Mouse (Mus musculus): ENCODE data around the gene Col5a1.

Gene Col5a1

DNA sequence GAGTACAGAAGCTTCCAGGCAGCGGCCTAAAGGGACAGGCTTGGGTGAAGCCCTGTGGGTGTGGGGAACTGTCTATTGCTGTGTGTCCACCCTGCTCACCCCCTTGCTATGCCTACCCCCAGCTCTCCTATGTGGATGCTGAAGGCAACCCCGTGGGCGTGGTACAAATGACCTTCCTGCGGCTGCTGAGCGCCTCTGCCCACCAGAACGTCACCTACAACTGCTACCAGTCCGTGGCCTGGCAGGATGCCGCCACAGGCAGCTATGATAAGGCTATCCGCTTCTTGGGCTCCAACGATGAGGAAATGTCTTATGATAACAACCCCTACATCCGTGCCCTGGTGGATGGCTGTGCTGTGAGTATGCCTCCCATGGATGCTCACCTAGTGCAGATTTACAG lies 146.2 kb downstream of the Col5a1 start:
- DNase-seq (ENCODE audit: low spot score in 2 of 2): no peak

DNA sequence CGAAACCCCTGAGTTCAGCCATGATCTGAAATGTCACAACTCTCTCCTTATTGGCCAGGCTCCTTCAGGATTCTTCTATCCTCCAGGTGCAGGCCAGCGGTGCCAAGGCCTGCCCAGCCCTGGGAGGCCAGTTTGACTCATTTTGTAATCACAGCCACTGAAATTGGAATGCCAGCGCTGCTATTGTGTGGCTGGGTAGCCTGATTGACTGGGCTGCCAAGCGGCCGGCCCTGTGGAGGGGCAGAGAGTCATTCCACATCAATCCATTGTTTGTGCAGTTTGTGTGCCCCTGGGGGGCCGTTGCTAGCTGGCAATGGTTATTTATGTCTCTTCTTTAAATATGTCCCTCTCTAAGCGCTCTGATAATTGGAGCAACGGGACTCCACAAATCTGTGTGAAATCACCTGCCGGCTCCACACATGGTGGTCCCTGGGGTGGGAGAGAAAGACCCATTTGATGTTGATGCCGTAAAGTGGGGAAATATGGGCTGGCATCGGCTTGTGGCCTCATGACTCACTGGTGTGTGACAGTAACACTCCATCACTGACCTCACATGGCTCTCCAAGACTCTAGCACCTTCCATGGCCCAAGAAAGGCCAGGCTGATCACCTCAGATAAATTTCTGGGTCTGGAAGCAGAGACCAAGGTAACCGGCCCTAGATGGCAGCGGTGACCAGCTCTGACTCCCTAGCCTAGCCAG lies 147.9 kb downstream of the Col5a1 start:
- no peak for DNase-seq (ENCODE audit: low spot score in 2 of 2)

DNA sequence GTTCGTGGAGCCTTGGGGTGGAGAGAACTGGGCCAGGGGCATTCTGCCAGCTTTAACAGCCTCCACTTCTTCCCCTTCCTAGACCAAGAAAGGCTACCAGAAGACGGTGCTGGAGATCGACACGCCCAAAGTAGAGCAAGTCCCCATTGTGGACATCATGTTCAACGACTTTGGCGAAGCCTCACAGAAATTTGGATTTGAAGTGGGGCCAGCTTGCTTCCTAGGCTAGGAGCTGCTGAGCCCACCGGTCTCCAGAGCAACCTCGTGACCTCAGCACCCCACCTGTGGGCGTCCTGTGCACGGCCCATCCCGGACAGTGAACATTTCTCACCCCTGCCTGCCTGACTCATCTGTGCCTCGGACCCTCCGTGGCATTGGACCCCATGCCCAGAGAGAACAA lies 150.6 kb downstream of the Col5a1 start:
- DNase-seq (ENCODE audit: low spot score in 2 of 2): no peak

DNA sequence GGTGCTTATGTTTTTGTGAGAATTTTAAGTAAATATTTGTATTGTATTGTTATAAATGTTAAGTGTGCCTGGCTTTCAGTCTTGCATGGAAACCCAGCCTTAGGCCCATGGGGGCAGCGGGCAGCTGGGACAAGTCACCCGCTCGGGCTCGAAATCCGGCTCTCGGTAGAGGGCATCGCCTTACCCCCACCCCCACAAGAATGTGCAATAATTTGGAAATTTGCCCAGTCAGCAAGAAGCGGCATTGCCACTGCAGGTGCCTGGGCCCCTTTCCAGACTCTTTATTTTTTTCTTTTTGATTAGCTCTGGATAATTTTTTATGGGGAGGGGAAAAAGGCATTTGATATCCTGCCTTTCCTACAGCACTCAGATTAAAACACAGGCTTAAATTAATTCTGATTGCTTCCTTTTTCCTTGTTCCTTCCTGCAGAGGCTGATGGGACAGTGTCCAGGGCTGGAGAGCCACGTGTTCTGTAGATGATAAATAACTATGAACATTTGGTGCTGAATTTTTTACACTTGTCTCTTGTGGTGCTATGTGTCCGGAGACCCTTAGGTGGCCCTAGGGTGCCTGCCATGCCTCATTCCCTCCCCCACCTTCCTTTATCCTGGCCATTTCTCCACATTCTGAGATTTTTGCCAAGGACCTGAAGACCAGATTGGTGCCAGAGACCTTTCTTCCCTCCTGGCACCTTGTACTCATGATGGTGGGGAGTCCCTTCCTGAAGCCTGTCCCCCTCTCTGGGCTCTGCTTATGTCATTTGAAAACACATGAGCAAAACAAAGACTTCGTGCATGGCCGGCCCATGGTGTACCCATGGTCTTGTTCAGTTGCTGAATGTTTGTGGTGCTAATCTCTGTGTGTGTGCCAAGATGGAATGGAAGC lies 151.5 kb downstream of the Col5a1 start:
- no peak for DNase-seq (ENCODE audit: low spot score in 2 of 2)

DNA sequence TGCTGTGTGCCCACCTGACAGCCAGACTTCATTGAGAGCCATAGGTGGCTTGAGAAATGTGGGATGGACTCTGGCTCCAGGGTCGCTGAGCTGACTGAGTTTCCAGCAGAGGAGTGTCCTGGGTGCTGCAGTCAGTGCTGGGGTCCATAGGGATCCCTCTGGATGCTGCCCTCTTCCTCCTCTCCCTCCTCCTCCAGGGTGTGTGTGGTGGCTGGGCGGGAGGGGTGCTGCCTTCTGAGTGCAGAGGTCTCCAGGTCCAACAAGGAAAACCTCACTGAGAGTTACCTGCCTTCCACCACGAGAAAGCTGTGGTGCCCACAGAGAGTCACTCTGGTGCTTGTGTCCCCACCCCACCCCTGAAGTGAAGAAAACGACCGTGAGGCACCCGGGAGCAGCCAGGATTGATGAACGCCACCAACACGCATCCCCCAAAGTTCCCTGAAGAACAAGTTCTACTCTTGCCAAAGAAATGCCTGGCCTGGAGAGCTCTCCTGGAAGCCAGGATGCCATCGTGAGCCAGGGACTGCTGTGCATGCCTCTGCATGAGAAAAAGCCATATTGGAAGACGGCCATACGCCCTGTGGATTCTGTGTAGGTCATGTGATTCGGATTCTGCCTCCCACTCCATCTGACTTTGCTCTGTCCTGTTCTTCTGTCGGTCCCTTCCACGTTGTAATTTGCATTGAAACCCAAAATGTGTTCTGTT lies 152.3 kb downstream of the Col5a1 start:
- peak in 1 of 2 experiments; percentile 38 for DNase-seq (ENCODE audit: low spot score in 2 of 2)

DNA sequence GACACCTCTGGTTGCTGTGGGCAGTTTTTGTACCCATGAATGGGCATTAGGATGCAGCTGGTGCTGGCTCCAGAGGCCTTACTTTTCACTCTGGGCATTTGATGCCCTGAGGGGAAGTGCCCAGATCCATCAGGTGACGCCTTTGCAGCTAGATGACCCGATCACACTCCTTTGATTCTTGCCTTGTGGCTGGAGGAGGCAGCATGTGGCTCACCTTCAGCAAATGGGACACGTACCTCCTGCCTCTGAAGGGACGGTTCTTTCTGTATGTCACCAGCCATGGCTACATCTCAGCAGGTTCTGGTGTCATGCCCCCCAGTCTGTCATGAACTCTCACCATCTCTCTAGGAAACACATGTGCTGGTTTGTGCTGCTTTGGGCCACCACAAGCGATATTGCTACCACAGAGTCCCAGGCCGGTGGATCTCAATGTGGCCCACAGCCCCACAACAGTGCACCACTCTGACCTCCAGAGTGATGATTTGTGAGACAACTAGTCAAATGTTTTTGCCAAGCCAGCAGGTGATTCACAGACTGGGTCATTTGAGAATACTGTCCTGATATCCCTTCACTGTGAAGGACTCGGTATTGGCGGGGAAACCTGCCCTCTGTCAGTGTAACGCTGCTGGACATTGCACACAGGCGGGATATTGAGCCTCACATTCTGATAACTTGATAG lies 153.6 kb downstream of the Col5a1 start:
- no peak for DNase-seq (ENCODE audit: low spot score in 2 of 2)

DNA sequence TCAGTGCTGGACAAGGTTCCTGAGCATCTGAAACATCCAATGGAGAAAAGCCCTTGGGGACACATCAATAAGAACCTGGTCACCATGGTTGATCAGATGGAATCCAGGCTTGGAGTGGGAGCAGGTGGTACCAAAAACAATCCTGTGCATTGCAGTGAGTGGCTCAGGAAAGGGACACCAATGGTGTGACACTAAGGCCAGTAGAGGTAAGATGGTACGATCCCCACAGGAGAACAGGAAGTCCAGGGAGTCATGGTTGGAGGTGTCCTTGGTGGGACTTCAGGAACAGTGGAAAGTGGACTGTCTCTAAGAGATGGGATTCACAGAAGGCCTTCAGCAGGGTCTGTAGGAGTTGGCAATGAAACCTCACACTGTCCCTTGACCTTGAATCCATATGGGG lies 154.2 kb downstream of the Col5a1 start:
- DNase-seq (ENCODE audit: low spot score in 2 of 2): no peak

DNA sequence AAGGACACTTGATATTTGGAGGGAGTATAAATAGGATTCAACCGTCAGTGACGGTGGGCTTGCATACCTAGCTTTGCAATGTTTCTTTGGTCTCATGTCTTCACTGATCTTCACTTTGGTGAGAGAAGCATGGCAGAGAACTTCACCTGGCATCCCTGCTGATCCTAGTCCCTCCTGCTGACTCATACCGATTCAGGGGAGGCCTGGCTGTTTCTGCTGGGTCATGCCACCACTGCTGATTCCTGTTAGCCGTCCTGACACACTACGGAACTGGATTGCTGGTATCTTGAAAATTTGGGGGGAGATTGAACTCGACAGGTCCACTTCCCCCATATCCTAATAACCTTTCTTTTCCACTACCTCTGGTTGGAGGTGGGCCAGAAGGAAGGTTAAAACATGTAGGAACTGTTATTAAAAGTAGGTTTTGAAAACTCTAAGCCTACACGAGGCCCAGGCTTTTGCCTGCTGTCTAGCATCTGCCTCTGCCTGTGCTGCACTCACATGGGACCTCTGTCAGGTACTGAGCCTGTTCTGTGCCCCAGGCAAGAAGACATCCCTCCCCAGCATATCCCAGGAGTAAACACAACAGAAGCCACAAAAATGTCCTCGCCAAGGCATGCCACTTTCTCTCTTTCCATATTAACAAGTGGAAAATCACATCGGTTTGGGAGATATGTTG lies 158.8 kb downstream of the Col5a1 start:
- DNase-seq (ENCODE audit: low spot score in 2 of 2): no peak

DNA sequence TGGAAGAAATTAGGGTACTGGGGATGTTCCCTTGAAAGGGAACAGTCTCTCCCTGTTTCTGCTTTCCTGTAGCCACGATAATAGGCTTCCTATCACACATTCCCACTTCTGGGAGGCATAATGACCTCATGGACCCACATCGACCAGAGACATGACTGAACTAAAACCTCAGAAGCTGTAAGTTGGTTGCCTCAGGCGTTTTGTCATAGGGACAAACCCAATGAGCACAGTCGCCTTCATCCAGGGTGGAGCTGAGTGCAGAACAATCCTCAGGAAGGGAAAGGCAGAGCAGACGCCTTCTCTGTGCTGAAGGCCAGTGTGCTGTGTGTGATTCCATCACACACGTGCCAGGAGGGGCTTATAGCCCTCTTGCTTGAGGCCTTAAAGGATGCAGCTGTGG lies 160.1 kb downstream of the Col5a1 start:
- DNase-seq (ENCODE audit: low spot score in 2 of 2): no peak

DNA sequence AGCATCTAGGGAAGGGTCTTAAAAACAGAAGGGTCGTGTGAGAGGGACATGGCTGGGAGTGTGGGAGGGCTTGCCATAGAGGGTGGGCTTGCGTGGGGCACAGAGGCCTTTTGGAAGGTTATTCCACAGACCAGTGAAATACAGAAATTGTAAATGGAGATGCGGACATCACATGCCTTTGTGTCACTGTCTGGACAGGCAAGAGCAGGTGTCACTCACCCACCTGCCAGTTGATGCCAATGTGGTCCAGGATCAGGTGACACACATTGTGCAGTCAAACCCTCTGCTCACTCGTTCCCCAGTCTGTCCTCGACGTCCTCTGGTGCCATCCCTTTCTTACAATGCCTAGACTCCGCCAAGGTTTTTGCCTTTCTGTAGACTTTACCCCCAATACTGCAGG lies 160.9 kb downstream of the Col5a1 start:
- DNase-seq (ENCODE audit: low spot score in 2 of 2): no peak

DNA sequence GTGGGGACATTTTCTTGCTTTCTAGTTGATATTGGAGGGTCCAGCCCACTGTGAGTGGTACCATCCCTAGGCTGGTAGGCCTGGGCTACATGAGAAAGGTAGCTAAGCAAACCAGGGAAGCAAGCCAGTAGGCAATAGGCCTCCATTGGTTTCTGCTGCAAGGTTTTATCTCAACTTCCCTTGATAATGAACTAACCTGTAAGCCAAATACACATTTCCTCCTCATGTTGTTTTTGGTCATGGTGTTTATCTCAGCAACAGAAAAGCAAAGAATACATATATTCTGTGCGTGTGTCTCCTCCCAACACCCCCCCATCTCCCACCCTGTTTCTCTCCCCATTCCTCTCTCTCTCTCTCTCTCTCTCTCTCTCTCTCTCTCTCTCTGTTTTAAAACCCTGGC lies 173.7 kb downstream of the Col5a1 start:
- DNase-seq (ENCODE audit: low spot score in 2 of 2): no peak

DNA sequence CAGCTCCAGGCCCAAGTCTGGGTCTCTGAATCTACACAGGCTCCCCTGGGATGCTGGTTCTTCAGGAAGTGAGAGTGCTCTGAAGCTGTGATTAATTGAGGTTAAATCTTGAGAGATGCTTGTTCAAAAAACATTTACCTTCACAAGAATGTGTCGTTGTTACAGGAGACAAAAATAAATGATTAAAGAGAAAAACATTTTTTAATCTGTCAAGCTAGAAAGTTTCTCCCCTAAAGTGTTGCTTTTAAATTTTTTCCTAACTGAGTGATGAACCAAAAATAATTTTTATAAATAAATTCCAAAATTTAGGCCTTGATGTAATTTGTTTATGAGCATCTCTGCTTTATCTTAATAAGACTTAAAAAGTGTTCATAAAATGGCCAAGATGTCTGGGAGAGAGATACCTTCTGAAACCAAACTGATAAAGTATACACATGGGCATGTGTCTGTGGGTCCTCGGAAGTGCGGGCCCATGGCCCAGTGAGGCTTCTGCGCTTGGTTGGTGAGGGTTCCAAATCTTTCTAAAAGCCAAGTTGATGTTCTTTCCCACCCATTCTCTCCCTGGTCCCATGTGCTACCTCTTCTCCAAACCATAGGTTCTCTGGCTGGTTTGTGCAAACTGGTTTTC lies 177.6 kb downstream of the Col5a1 start:
- no peak for DNase-seq (ENCODE audit: low spot score in 2 of 2)

DNA sequence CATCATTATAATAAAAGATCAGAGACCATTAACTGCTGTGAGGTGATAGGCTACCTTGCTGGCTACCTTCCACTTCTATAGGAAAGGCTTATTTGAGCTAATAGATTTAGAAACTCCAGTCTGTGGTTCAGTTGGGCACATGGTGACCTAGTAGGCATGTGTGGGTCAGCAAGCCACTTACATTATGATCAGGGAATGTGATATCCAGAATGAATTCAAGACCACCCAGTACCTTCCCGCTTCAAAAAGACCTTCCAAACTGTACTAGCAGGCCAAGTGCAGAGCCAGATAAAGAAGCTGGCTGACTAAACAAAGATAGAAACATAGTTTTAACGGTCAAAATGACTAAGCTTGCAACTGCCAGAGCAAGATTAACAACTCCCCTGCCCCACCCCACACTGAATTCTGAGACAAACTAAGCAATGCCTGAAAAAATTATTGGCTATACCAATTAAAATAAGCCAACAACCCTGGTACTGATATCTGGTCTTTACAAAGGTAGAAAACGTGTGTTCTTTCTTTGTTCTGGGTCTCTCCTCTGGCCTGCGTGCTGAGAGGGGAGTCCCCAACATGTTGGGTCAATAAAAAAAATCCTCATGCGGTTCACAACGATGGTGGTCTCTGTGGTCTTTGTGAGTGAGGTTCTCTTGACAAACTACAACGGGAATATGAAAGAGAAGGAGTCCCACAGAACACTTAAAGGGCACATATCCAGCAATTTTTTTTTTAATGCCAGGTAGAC lies 178.3 kb downstream of the Col5a1 start:
- no peak for DNase-seq (ENCODE audit: low spot score in 2 of 2)

DNA sequence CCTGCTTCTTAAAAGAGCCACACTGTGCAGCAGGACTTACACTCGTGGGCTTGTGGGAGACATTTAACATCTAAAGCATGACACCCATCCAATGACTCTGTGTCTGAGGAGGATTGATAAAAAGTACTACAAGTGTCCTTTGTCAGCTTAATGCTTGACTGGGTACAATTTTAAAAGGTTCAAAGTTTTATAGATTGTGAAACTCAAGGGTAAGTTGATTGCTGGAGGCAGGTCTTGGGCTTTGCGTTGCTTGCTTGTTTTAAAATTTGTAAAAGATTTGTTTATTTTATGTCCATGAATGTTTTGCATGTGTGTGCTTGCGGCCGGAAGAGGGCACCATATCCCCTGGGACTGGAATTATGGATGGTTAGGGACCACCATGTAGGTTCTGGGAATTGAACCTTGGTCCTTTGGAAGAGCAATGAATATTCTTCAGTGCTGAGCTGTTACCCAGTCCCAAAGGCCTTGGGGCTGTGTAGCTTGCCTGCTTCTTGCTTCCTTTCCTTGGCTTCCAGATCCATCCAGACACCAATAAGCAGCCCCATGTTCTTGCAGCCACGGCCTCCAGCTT lies 178.9 kb downstream of the Col5a1 start:
- no peak for DNase-seq (ENCODE audit: low spot score in 2 of 2)

DNA sequence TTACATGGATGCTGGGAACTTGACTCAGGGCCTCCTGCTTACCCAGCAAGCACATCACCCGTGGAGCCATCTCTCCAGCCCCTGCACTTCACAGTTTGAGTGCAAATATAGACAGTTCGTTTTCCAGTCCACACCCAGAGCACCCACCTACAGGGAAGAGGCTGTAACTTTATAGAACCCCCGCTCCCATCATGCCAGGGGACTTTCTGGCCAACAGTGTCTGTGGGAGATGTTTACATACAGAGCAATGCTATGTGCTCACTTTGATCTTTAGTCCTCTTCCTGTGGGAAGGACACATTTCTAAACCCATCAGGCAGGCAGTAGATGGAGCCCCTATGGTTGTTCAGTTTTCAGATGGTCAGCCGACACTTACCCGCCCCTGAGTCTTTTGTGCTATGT lies 180.5 kb downstream of the Col5a1 start:
- DNase-seq (ENCODE audit: low spot score in 2 of 2): no peak

DNA sequence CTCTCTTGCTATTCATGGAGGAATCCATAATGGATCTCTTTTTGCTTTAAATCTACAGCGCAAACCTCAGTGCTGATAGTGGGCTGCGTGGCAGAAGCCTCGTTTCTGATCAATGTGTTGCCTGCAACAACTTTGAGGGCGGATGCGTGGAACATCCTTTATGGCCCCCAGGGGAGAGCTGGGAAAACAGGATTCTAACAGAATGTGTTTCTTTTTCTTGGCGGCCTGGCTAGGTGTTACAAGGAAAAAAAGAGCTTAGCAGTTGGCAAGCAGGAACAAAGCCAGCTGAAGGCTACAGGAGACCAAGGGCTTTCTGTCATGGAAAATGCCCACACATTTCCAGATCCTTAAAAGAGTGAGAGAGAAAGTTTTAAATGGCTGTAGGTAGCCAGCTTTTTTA lies 180.9 kb downstream of the Col5a1 start:
- peak; percentile 34 to 44 for DNase-seq (ENCODE audit: low spot score in 2 of 2)

DNA sequence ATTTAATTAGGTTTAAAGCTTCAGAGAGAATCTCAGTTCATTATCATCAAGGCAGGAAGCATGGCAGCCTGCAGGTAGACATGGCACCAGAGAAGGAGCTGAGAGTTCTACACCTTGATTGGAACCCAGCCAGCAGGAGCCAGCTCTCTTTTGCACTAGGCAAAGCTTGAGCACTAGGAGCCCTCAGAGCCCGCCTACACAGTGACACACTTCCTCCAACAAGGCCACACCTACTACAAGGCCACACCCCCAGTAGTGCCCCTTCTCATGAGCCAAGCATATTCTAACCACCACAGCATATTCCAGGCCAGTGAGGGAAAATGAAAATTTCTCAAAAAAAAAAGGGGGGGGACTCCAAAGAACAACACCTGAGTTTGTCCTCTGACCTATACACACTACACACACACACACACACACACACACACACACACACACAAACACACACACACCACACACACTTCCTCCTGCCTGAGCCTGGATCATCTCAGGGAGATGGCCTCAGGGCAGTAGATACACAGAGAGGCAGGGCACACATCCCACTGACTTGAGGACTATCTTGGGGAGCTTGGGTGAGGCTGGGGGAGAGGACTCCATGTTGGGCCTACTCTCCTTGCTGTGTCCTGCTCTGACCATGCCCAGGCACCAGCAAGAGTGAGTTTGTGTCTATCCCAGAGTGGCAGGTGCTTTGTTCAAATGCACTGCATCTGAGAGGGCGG lies 181.8 kb downstream of the Col5a1 start:
- no peak for DNase-seq (ENCODE audit: low spot score in 2 of 2)

DNA sequence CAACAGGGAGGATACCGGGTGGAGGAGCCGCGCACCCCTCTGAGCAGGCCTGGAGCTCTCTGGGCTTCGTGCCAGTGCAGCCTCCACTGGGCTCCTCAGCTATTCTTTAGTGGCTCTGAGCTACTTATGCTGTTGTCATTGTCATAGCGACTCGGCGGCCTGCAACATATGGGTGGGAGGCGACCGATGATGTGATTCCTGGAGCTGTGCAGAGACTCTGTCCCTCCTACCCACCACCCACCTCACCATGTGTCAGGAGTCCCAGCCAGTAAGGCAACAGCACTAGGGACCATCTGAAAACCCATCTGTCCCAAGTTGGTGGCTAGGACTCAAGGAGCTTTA lies 182.3 kb downstream of the Col5a1 start:
- DNase-seq (ENCODE audit: low spot score in 2 of 2): peak; percentile 79 to 88

DNA sequence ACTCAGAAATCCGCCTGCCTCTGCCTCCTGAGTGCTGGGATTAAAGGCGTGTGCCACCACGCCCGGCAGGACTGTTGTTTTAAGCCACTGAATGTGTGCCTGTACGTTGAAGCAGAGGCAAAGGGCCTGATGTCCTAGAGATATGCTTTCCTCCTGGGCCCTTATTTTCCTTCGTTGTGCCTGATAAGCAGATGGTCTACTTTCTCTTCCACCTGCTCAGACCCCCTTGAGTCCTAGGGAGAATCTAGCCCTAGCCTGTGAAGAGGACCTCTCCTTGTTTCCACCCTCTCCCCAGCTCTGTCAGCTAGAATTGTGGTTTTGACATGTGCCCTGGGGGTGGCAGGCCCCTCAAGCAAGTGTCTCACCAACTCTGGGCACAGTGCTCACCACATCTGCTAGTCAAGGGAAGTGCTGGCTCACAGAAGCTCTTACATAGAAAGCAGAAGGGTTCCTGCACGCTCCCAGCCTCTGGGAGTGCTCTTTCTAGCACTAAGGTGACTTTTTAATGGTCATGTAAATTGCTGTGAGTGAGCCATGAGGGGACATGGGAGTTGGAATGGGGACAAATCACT lies 189.5 kb downstream of the Col5a1 start:
- no peak for DNase-seq (ENCODE audit: low spot score in 2 of 2)

All from frontal cortex, postnatal 14 days (tissue).